Mouse (Mus musculus): Measurements from ENCODE around the gene Bag2.
"Not testable (repeated sequence)": the region's sequence is repeated elsewhere in the genome, so short reads cannot be mapped to it uniquely, and the experiment has no call there.

DNA sequence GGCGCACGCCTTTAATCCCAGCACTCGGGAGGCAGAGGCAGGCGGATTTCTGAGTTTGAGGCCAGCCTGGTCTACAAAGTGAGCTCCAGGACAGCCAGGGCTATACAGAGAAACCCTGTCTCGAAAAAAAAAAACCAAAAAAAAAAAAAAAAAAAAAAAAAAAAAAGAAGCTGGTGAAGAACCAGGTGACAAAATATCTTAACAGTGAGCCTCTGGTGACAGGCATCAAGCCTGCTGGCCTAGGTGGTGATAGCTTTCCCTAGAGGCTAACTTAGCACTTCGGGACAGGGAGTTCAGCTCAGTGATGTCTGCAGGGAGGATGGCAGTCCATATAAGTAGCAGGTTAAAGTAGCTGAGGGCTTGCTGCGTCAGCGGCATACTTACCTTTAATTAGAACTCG is 12.8 kb downstream of the Bag2 start:
- TF ChIP-seq POLR2A (IDR thresholded peaks at IDR 0.05; ENCODE audit: control insufficient read depth, low read depth, low read length); CTCF (IDR thresholded peaks at IDR 0.05; ENCODE audit: control insufficient read depth, insufficient read depth, insufficient replicate concordance, low read depth, low read length): not testable (repeated sequence)
